ENCODE assay signal across 15 mouse cellular contexts in genomic region chrX:88117858-88118257, GRCm38 (mm10). TPM values are rescaled to one million over a fixed set of nuclear protein-coding genes. Genes with fewer than 3 reads are reported as not detected.
"Had no signal": no experiment of that assay in that cellular context is flagged by ENCODE, and none has a peak within 500 bp of the region (broad histone marks: within the 10 kb centered on the region; RNA-seq: fewer than 3 reads in every experiment).

No protein-coding gene starts in this region.

- DNase-seq: cerebellum, postnatal 14 days; cerebellum, postnatal 25 days; cerebellum, postnatal 36 days; embryo, embryonic 11 days; forebrain, postnatal 0 days; gastrocnemius, adult 2 months; gastrocnemius, postnatal 10 days; gastrocnemius, postnatal 14 days; gastrocnemius, postnatal 25 days; gastrocnemius, postnatal 36 days; heart, adult 11 months; heart, adult 18-20 months; heart, adult 2 months had no signal

RNA-seq across cellular contexts. Expression of gene Il1rapl1, which starts 2.4 kb away (rescaled TPM):
- total RNA-seq: common myeloid progenitor, adult 5-6 weeks; gastrocnemius, adult 2 months; gastrocnemius, postnatal 36 days; granulocyte monocyte progenitor cell, adult 5-6 weeks; heart, adult 18-20 months had no signal
